Mouse (Mus musculus): ENCODE measurements around the gene Spns2. TPM values are rescaled to one million over a fixed set of nuclear protein-coding genes. Genes with fewer than 3 reads are reported as not detected.

The Spns2 gene
- polyA plus RNA-seq, 1 experiment from 2014 or later: 3.0 TPM

DNA sequence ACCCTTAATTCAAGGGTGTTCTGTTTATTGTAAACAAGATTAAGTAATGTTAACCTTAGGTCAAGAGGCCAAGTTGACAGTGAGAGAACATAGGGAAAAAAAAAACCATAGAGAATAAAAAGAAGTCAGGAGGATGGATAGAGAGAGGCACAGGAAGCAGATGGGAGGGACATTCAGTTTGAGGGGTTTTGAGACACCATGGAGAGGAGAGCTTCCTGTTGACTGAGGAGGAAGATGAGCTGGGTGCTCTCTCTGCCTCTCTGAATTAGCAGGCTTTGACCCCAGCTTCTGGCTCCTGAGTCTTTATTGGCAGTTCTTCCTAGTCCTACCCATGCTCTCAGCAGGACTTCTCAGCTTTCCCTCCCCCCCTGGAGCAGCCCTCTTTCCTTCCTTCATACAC lies 64.5 kb downstream of the Spns2 start:
- Histone ChIP-seq H3K4me2 (replicated peaks; ENCODE audit: low read depth, low read length) (no peak overlapping the region), H3K4me3 (ENCODE audit: low read depth, low read length) (no peak overlapping the region), H3K4me1 (ENCODE audit: control insufficient read depth, insufficient read depth, low read length) (no peaks in the 10 kb centered on the region), H3K27ac (ENCODE audit: low read length) (no peak overlapping the region), H3K9me3 (ENCODE audit: control insufficient read depth, low read depth, low read length) (no peaks in the 10 kb centered on the region), H3K9ac (replicated peaks; ENCODE audit: low read depth, low read length) (no peak overlapping the region), H3K27me3 (ENCODE audit: control insufficient read depth, insufficient read depth, low read length) (no peaks in the 10 kb centered on the region), H3K36me3 (ENCODE audit: control insufficient read depth, insufficient read depth, low read length) (no peaks in the 10 kb centered on the region)
- no peak for ATAC-seq (ENCODE audit: insufficient number of reproducible peaks, insufficient read depth, low FRiP score, low read depth)

DNA sequence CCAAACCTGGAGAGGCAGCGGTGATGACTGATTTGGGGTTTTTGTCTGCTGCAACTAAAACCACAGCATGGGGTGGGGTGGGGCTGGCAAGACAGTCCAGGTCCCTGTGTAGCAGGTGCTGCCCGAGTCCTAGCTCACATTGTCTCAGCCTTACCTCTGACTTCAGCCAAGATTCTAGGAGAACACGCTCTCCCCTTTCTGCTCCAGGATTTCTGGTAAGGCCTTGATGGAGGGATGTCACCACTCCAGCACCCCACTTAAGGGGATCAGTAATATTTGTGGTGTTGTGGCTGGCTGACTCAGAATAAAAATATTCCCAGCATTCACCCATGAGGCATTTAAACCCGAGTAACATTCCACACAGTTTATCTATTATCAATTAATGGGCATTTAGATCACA lies 66.0 kb downstream of the Spns2 start:
- no peak overlapping the region for H3K27ac ChIP-seq (ENCODE audit: low read length)
- H3K9ac ChIP-seq (replicated peaks; ENCODE audit: low read depth, low read length): no peak overlapping the region
- H3K4me1 ChIP-seq (ENCODE audit: control insufficient read depth, insufficient read depth, low read length): no peaks in the 10 kb centered on the region
- no peaks in the 10 kb centered on the region for H3K27me3 ChIP-seq (ENCODE audit: control insufficient read depth, insufficient read depth, low read length)
- no peak overlapping the region for H3K4me3 ChIP-seq (ENCODE audit: low read depth, low read length)
- no peaks in the 10 kb centered on the region for H3K9me3 ChIP-seq (ENCODE audit: control insufficient read depth, low read depth, low read length)
- no peaks in the 10 kb centered on the region for H3K36me3 ChIP-seq (ENCODE audit: control insufficient read depth, insufficient read depth, low read length)
- no peak for ATAC-seq (ENCODE audit: insufficient number of reproducible peaks, insufficient read depth, low FRiP score, low read depth)
- H3K4me2 ChIP-seq (replicated peaks; ENCODE audit: low read depth, low read length): no peak overlapping the region
- 77% methylated on average over 4 of the region's 4 CpGs for WGBS

DNA sequence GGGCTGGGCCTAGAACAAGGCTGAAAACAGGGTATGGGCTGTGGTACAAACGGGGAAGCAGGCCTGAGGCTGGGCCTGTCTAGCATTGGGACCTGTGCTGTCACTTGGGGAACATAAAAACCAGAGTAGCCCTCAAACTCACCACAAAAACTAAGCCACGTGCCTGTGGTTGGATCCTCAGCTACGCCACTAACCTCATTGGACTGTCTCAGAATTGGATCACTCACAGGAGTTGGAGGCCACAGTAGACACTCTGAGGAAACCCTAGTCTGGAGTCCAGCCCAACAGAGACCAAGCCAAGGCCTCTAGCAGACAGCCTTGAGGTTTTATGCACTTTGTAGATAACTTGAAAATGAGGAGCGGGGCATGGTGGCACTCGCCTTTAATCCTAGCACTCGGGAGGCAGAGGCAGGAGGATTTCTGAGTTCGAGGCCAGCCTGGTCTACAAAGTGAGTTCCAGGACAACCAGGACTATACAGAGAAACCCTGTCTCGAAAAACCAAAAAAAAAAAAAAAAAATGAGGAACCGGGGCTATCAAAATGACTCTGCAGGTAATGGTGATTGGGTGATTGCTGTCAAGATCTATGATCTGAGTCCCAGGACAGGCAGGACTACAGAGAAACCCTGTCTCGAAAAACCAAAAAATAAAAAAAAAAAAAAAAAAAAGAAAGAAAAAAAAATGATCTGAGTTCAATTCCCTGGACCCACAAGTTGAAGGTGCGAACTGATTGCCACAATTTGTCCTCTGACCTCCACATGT lies 68.0 kb downstream of the Spns2 start:
- no peaks in the 10 kb centered on the region for H3K9me3 ChIP-seq (ENCODE audit: control insufficient read depth, low read depth, low read length)
- 90% methylated on average over 11 of the region's 11 CpGs for whole genome bisulfite sequencing

DNA sequence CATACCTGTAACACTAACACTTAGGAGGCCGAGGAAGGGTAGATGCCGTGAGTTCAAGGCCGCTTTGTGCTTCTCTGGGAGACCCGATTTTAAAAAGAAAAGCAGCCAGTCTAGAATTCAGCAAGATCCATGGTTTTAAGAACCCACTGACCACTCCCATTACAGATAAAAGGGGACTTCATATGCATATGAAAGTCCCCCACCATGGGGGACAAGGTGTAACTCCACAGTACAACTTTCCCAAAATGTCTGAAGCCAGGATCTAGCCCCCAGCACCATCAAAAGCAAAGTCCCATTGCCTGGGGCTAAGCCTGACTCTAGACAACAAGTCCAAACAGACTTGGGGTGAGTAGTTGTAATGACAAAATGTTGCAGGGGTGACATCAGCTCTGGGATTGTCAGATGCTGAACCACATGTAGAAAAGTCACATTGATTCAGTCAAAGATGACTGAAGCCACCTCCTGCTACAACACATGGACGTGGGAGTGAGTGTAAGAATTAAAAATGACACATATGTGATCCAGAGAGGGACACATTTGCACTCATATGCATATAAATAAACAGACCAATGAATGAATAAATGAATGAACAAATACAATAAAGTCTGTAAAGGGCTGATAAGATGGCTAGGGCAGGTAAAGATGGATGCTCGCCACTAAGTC lies 69.1 kb downstream of the Spns2 start:
- Histone ChIP-seq H3K9ac (replicated peaks; ENCODE audit: low read depth, low read length) (no peak overlapping the region), H3K4me3 (ENCODE audit: low read depth, low read length) (no peak overlapping the region), H3K4me2 (replicated peaks; ENCODE audit: low read depth, low read length) (no peak overlapping the region), H3K27me3 (ENCODE audit: control insufficient read depth, insufficient read depth, low read length) (no peaks in the 10 kb centered on the region), H3K27ac (ENCODE audit: low read length) (no peak overlapping the region), H3K36me3 (ENCODE audit: control insufficient read depth, insufficient read depth, low read length) (no peaks in the 10 kb centered on the region), H3K9me3 (ENCODE audit: control insufficient read depth, low read depth, low read length) (no peaks in the 10 kb centered on the region), H3K4me1 (ENCODE audit: control insufficient read depth, insufficient read depth, low read length) (no peaks in the 10 kb centered on the region)
- no peak for ATAC-seq (ENCODE audit: insufficient number of reproducible peaks, insufficient read depth, low FRiP score, low read depth)
- 82% methylated on average over 6 of the region's 6 CpGs for WGBS

More for the DNA sequence above, 68.0 kb downstream of the Spns2 start:
- no peak overlapping the region for H3K9ac ChIP-seq (replicated peaks; ENCODE audit: low read depth, low read length)
- H3K27me3 ChIP-seq (ENCODE audit: control insufficient read depth, insufficient read depth, low read length): no peaks in the 10 kb centered on the region
- H3K4me2 ChIP-seq (replicated peaks; ENCODE audit: low read depth, low read length): no peak overlapping the region
- H3K4me1 ChIP-seq (ENCODE audit: control insufficient read depth, insufficient read depth, low read length): no peaks in the 10 kb centered on the region
- H3K36me3 ChIP-seq (ENCODE audit: control insufficient read depth, insufficient read depth, low read length): no peaks in the 10 kb centered on the region
- H3K4me3 ChIP-seq (ENCODE audit: low read depth, low read length): no peak overlapping the region
- H3K27ac ChIP-seq (ENCODE audit: low read length): no peak overlapping the region
- ATAC-seq (ENCODE audit: insufficient number of reproducible peaks, insufficient read depth, low FRiP score, low read depth): no peak

DNA sequence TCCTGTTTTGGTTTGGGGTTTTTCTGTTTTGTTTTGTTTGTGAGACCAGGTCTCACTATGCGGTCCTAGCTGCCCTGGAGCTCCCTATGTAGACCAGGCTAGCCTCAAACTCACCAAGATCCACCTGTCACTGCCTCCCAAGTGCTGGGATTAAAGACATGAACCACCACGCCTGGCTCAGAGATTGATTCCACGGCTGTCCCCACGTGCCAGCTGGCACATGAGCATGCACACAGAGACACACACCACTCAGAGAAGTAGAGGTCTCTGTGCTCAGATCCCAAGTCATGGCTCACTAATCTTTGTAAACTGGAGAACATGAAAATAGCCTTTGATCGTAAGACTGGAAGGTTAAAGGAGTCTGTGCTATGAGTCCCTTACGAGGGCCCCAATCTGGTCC lies 70.7 kb downstream of the Spns2 start:
- H3K9me3 ChIP-seq (ENCODE audit: control insufficient read depth, low read depth, low read length): no peaks in the 10 kb centered on the region
- 83% methylated on average over 6 of the region's 6 CpGs for WGBS
- no peak for ATAC-seq (ENCODE audit: insufficient number of reproducible peaks, insufficient read depth, low FRiP score, low read depth)

DNA sequence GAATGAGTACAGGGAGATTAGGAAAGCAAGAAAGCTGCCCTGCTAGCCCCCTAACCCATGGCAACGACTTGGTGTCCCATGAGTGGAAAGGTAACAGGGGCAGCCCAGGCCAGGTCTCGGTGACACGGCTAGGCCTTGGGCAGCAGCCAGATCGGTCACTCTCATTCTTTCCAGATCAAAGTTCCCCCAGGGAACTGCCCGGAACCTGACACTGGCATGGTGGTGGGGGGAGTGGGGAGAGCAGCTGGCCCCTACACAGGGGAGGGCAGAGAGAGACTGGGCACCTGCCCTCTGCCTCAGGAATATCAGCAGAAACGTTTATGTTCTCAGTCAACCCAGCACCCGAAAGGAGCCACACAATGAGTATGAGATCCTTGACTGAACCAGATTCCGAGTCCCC lies 71.5 kb downstream of the Spns2 start:
- H3K4me1 ChIP-seq (ENCODE audit: control insufficient read depth, insufficient read depth, low read length): no peaks in the 10 kb centered on the region
- H3K36me3 ChIP-seq (ENCODE audit: control insufficient read depth, insufficient read depth, low read length): no peaks in the 10 kb centered on the region
- H3K4me2 ChIP-seq (replicated peaks; ENCODE audit: low read depth, low read length): no peak overlapping the region
- H3K9ac ChIP-seq (replicated peaks; ENCODE audit: low read depth, low read length): no peak overlapping the region
- no peaks in the 10 kb centered on the region for H3K9me3 ChIP-seq (ENCODE audit: control insufficient read depth, low read depth, low read length)
- H3K27ac ChIP-seq (ENCODE audit: low read length): no peak overlapping the region
- H3K27me3 ChIP-seq (ENCODE audit: control insufficient read depth, insufficient read depth, low read length): no peaks in the 10 kb centered on the region
- no peak overlapping the region for H3K4me3 ChIP-seq (ENCODE audit: low read depth, low read length)
- WGBS: 55% methylated on average over 8 of the region's 8 CpGs
- ATAC-seq (ENCODE audit: insufficient number of reproducible peaks, insufficient read depth, low FRiP score, low read depth): no peak

More for the DNA sequence above, 70.7 kb downstream of the Spns2 start:
- Histone ChIP-seq H3K9ac (replicated peaks; ENCODE audit: low read depth, low read length) (no peak overlapping the region), H3K4me3 (ENCODE audit: low read depth, low read length) (no peak overlapping the region), H3K36me3 (ENCODE audit: control insufficient read depth, insufficient read depth, low read length) (no peaks in the 10 kb centered on the region), H3K4me1 (ENCODE audit: control insufficient read depth, insufficient read depth, low read length) (no peaks in the 10 kb centered on the region), H3K27ac (ENCODE audit: low read length) (no peak overlapping the region), H3K4me2 (replicated peaks; ENCODE audit: low read depth, low read length) (no peak overlapping the region), H3K27me3 (ENCODE audit: control insufficient read depth, insufficient read depth, low read length) (no peaks in the 10 kb centered on the region)

DNA sequence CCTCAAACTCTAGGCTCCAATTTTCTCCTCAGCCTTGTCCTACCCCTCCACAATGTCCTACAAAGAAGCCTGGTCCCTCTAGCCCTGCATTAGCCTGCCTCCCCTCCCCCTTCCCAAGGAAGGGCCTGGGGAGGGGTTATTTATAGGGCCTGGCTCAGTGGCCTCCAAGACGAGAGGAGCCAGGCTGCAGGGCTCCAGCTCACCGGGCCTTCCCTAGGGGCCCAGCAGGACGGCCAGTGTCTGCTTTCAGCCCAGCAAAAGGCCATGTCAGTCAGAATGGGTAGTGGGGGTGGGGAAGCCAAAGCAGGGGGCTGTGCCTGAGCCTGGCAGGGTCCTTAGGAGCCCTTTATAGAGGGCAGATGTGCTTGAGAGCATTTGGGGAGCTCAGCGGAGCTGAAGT lies 72.3 kb downstream of the Spns2 start:
- H3K27ac ChIP-seq (ENCODE audit: low read length): no peak overlapping the region
- no peak overlapping the region for H3K4me3 ChIP-seq (ENCODE audit: low read depth, low read length)
- no peak overlapping the region for H3K4me2 ChIP-seq (replicated peaks; ENCODE audit: low read depth, low read length)
- H3K4me1 ChIP-seq (ENCODE audit: control insufficient read depth, insufficient read depth, low read length): no peaks in the 10 kb centered on the region
- H3K9me3 ChIP-seq (ENCODE audit: control insufficient read depth, low read depth, low read length): no peaks in the 10 kb centered on the region
- H3K36me3 ChIP-seq (ENCODE audit: control insufficient read depth, insufficient read depth, low read length): no peaks in the 10 kb centered on the region
- WGBS: 24% methylated on average over 4 of the region's 4 CpGs
- no peak for ATAC-seq (ENCODE audit: insufficient number of reproducible peaks, insufficient read depth, low FRiP score, low read depth)
- no peaks in the 10 kb centered on the region for H3K27me3 ChIP-seq (ENCODE audit: control insufficient read depth, insufficient read depth, low read length)
- no peak overlapping the region for H3K9ac ChIP-seq (replicated peaks; ENCODE audit: low read depth, low read length)

DNA sequence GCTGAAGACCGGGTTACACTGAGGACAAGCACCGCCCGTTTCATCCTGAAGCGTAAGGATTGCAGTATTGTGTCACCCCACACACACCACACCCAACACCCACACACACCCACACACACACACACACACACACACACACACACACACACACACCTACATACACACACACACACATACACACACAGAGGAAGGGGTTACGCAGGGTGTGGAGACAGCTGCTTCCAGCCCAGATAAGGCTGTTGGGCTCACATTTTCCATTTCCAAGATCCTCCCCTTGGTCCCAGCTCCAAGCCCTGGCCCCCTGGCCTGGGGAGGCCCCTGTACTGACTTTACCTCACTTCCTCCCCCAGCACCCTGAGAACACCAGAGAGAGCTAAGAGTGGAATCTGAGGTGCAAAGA lies 73.0 kb downstream of the Spns2 start:
- no peaks in the 10 kb centered on the region for H3K4me1 ChIP-seq (ENCODE audit: control insufficient read depth, insufficient read depth, low read length)
- WGBS: 90% methylated on average over 5 of the region's 5 CpGs

More for the DNA sequence above, 73.0 kb downstream of the Spns2 start:
- Histone ChIP-seq H3K9me3 (ENCODE audit: control insufficient read depth, low read depth, low read length) (no peaks in the 10 kb centered on the region), H3K4me3 (ENCODE audit: low read depth, low read length) (no peak overlapping the region), H3K27ac (ENCODE audit: low read length) (no peak overlapping the region), H3K27me3 (ENCODE audit: control insufficient read depth, insufficient read depth, low read length) (no peaks in the 10 kb centered on the region), H3K4me2 (replicated peaks; ENCODE audit: low read depth, low read length) (no peak overlapping the region), H3K9ac (replicated peaks; ENCODE audit: low read depth, low read length) (no peak overlapping the region), H3K36me3 (ENCODE audit: control insufficient read depth, insufficient read depth, low read length) (no peaks in the 10 kb centered on the region)
- ATAC-seq (ENCODE audit: insufficient number of reproducible peaks, insufficient read depth, low FRiP score, low read depth): no peak
